Mouse (Mus musculus): Measurements from ENCODE around the gene Majin. TPM values are rescaled to one million over a fixed set of nuclear protein-coding genes. Genes with fewer than 3 reads are reported as not detected.

The Majin gene
- total and polyA plus RNA-seq, 2 experiments: not detected

- no peaks in the 10 kb centered on the region for H3K79me2 ChIP-seq (ENCODE audit: control insufficient read depth, insufficient read depth, low read length)
- DNase-seq (ENCODE audit: extremely low read depth, low read depth, low spot score): no peak
- TF ChIP-seq CTCF (IDR thresholded peaks at IDR 0.05; ENCODE audit: low read depth, low read length) (no peak), POLR2A (IDR thresholded peaks at IDR 0.05; ENCODE audit: extremely low read depth, insufficient read depth, low read length) (no peak)
- 78% methylated on average over 5 of the region's 5 CpGs for WGBS
- no peaks in the 10 kb centered on the region for H3K4me1 ChIP-seq (ENCODE audit: control insufficient read depth, insufficient read depth, low read length)
- H3K4me3 ChIP-seq (ENCODE audit: insufficient read depth, low read depth, low read length): no peak overlapping the region
- no peaks in the 10 kb centered on the region for H3K27me3 ChIP-seq (ENCODE audit: control insufficient read depth, insufficient read depth, low read length)
- no peak overlapping the region for H3K9ac ChIP-seq (ENCODE audit: low read depth, low read length)
- H3K27ac ChIP-seq (replicated peaks; ENCODE audit: insufficient read depth, low read depth, low read length): no peak overlapping the region
- H3K36me3 ChIP-seq (ENCODE audit: control insufficient read depth, insufficient read depth, low read length): no peaks in the 10 kb centered on the region
These were observed 22.5 kb downstream of the Majin start for GRCm38 (mm10) chr19:6206716-6207115.

GRCm38 (mm10) chr19:6216046-6216705 is 32.0 kb downstream of the Majin start:
- no peaks in the 10 kb centered on the region for H3K27me3 ChIP-seq (ENCODE audit: control insufficient read depth, insufficient read depth, low read length)
- H3K4me3 ChIP-seq (ENCODE audit: insufficient read depth, low read depth, low read length): no peak overlapping the region
- TF ChIP-seq CTCF (IDR thresholded peaks at IDR 0.05; ENCODE audit: low read depth, low read length) (no peak), POLR2A (IDR thresholded peaks at IDR 0.05; ENCODE audit: extremely low read depth, insufficient read depth, low read length) (no peak)
- H3K27ac ChIP-seq (replicated peaks; ENCODE audit: insufficient read depth, low read depth, low read length): no peak overlapping the region
- DNase-seq (ENCODE audit: extremely low read depth, low read depth, low spot score): no peak
- 83% methylated on average over 6 of the region's 6 CpGs for WGBS
- no peaks in the 10 kb centered on the region for H3K4me1 ChIP-seq (ENCODE audit: control insufficient read depth, insufficient read depth, low read length)
- no peak overlapping the region for H3K9ac ChIP-seq (ENCODE audit: low read depth, low read length)
- H3K79me2 ChIP-seq (ENCODE audit: control insufficient read depth, insufficient read depth, low read length): no peaks in the 10 kb centered on the region
- no peaks in the 10 kb centered on the region for H3K36me3 ChIP-seq (ENCODE audit: control insufficient read depth, insufficient read depth, low read length)

- 68% methylated on average over 6 of the region's 6 CpGs for WGBS
These were observed 34.4 kb downstream of the Majin start for GRCm38 (mm10) chr19:6218606-6219005.

GRCm38 (mm10) chr19:6226135-6226534 is 41.9 kb downstream of the Majin start, which contains the start of gene Gpha2:
Gpha2 (plus strand) TSS chr19:6226380.
- no peaks in the 10 kb centered on the region for H3K4me1 ChIP-seq (ENCODE audit: control insufficient read depth, insufficient read depth, low read length)
- TF ChIP-seq POLR2A (IDR thresholded peaks at IDR 0.05; ENCODE audit: extremely low read depth, insufficient read depth, low read length) (no peak), CTCF (IDR thresholded peaks at IDR 0.05; ENCODE audit: low read depth, low read length) (no peak)
- H3K36me3 ChIP-seq (ENCODE audit: control insufficient read depth, insufficient read depth, low read length): peaks cover 5% of the 10 kb centered on the region; the same call in 1 of the 2 replicates
- H3K27ac ChIP-seq (replicated peaks; ENCODE audit: insufficient read depth, low read depth, low read length): no peak within 1 kb of the TSS
- DNase-seq (ENCODE audit: extremely low read depth, low read depth, low spot score): no peak
- 94% methylated on average over 2 of the region's 2 CpGs for WGBS
- H3K79me2 ChIP-seq (ENCODE audit: control insufficient read depth, insufficient read depth, low read length): no peaks in the 10 kb centered on the region
- H3K27me3 ChIP-seq (ENCODE audit: control insufficient read depth, insufficient read depth, low read length): no peaks in the 10 kb centered on the region
- no peak within 1 kb of the TSS for H3K4me3 ChIP-seq (ENCODE audit: insufficient read depth, low read depth, low read length)
- H3K9ac ChIP-seq (ENCODE audit: low read depth, low read length): no peak within 1 kb of the TSS

More at GRCm38 (mm10) chr19:6218606-6219005, 34.4 kb downstream of the Majin start:
- no peaks in the 10 kb centered on the region for H3K36me3 ChIP-seq (ENCODE audit: control insufficient read depth, insufficient read depth, low read length)
- H3K79me2 ChIP-seq (ENCODE audit: control insufficient read depth, insufficient read depth, low read length): no peaks in the 10 kb centered on the region
- H3K27ac ChIP-seq (replicated peaks; ENCODE audit: insufficient read depth, low read depth, low read length): no peak overlapping the region
- no peak overlapping the region for H3K4me3 ChIP-seq (ENCODE audit: insufficient read depth, low read depth, low read length)
- TF ChIP-seq CTCF (IDR thresholded peaks at IDR 0.05; ENCODE audit: low read depth, low read length) (no peak), POLR2A (IDR thresholded peaks at IDR 0.05; ENCODE audit: extremely low read depth, insufficient read depth, low read length) (no peak)
- no peak overlapping the region for H3K9ac ChIP-seq (ENCODE audit: low read depth, low read length)
- no peaks in the 10 kb centered on the region for H3K27me3 ChIP-seq (ENCODE audit: control insufficient read depth, insufficient read depth, low read length)
- no peaks in the 10 kb centered on the region for H3K4me1 ChIP-seq (ENCODE audit: control insufficient read depth, insufficient read depth, low read length)
- DNase-seq (ENCODE audit: extremely low read depth, low read depth, low spot score): no peak

GRCm38 (mm10) chr19:6226763-6227162 is 42.6 kb downstream of the Majin start:
- Histone ChIP-seq H3K9ac (ENCODE audit: low read depth, low read length) (no peak overlapping the region), H3K4me1 (ENCODE audit: control insufficient read depth, insufficient read depth, low read length) (no peaks in the 10 kb centered on the region), H3K79me2 (ENCODE audit: control insufficient read depth, insufficient read depth, low read length) (no peaks in the 10 kb centered on the region), H3K36me3 (ENCODE audit: control insufficient read depth, insufficient read depth, low read length) (peaks cover 5% of the 10 kb centered on the region; the same call in 1 of the 2 replicates), H3K27ac (replicated peaks; ENCODE audit: insufficient read depth, low read depth, low read length) (no peak overlapping the region), H3K4me3 (ENCODE audit: insufficient read depth, low read depth, low read length) (no peak overlapping the region), H3K27me3 (ENCODE audit: control insufficient read depth, insufficient read depth, low read length) (no peaks in the 10 kb centered on the region)
- no peak for DNase-seq (ENCODE audit: extremely low read depth, low read depth, low spot score)
- 97% methylated on average over 14 of the region's 14 CpGs for WGBS
- TF ChIP-seq CTCF (IDR thresholded peaks at IDR 0.05; ENCODE audit: low read depth, low read length) (no peak), POLR2A (IDR thresholded peaks at IDR 0.05; ENCODE audit: extremely low read depth, insufficient read depth, low read length) (no peak)

GRCm38 (mm10) chr19:6227864-6228263 is 43.7 kb downstream of the Majin start:
- no peak overlapping the region for H3K27ac ChIP-seq (replicated peaks; ENCODE audit: insufficient read depth, low read depth, low read length)
- no peaks in the 10 kb centered on the region for H3K27me3 ChIP-seq (ENCODE audit: control insufficient read depth, insufficient read depth, low read length)
- H3K36me3 ChIP-seq (ENCODE audit: control insufficient read depth, insufficient read depth, low read length): peaks cover 5% of the 10 kb centered on the region; the same call in 1 of the 2 replicates
- H3K9ac ChIP-seq (ENCODE audit: low read depth, low read length): no peak overlapping the region
- H3K79me2 ChIP-seq (ENCODE audit: control insufficient read depth, insufficient read depth, low read length): no peaks in the 10 kb centered on the region
- no peak for DNase-seq (ENCODE audit: extremely low read depth, low read depth, low spot score)
- TF ChIP-seq CTCF (IDR thresholded peaks at IDR 0.05; ENCODE audit: low read depth, low read length) (no peak), POLR2A (IDR thresholded peaks at IDR 0.05; ENCODE audit: extremely low read depth, insufficient read depth, low read length) (no peak)
- 100% methylated on average over 4 of the region's 4 CpGs for WGBS
- no peak overlapping the region for H3K4me3 ChIP-seq (ENCODE audit: insufficient read depth, low read depth, low read length)
- H3K4me1 ChIP-seq (ENCODE audit: control insufficient read depth, insufficient read depth, low read length): no peaks in the 10 kb centered on the region

Data from liver, adult 2 months (tissue).